In the genomic region with DNA sequence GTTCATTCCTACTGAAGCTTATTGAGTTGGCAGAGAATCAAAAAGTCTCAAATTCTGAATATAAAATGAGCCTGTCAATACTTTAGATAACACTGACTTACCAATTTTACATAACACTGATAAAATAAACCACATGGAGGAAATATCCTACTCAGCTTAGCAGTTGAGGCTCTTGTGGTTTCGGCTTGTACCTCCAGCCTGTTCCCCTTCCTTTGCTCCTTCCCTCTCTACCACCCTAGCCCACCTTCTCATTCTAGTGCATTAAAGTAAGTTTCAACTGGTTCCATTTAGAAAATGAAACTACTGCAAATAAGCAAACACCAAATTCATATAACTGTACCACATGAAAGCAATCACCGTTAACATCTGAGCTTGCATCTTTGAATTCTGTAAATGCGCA, we compare ENCODE assay signal across 18 mouse cellular contexts. TPM values are rescaled to one million over a fixed set of nuclear protein-coding genes. Genes with fewer than 3 reads are reported as not detected.
A peak's percentile ranks its signal among the peaks of the same experiment; 100 is the strongest.
DNase-seq lines count a peak whose midpoint lies in the region; ATAC-seq lines count a peak whose summit lies in the region.
"Had no signal": no experiment of that assay in that cellular context is flagged by ENCODE, and none has a peak within 500 bp of the region (broad histone marks: within the 10 kb centered on the region; RNA-seq: fewer than 3 reads in every experiment).

No protein-coding gene starts in this region.

- peak; percentile 87 for ATAC-seq in common myeloid progenitor, adult 5-6 weeks (replicated peaks; ENCODE audit: low read depth, poor library complexity, severe bottlenecking)
- peak; percentile 58 for ATAC-seq in inflammation-experienced regulatory T-cells, adult 6 months
- ATAC-seq: forebrain, embryonic 16.5 days; intestine, embryonic 15.5 days; Patski had no signal

- DNase-seq in thymus, postnatal 0 days (ENCODE audit: low spot score): peak; percentile 18
- DNase-seq in thymus, postnatal 10 days (ENCODE audit: low spot score in 2 of 2): no peak
- no peak for DNase-seq in embryo, embryonic 11 days
- DNase-seq in cerebellum, adult 8-10 months: no peak
- DNase-seq in left cerebral cortex, postnatal 25 days (ENCODE audit: low spot score in 2 of 2): no peak
- DNase-seq: adrenal gland, adult 8-10 months; adrenal gland, postnatal 36 days; cerebellum, adult 2 months; cerebellum, postnatal 14 days; gastrocnemius, postnatal 10 days; heart, adult 2 months; heart, postnatal 14 days had no signal

- intact Hi-C loops in left cerebral cortex, postnatal 25 days (cut with DNase I): no loop called here

RNA-seq across cellular contexts. Expression of a gene that starts 53.2 kb away (rescaled TPM):
- 1.7 and 2.0 TPM in 2 replicates for polyA plus RNA-seq in thymus, postnatal 0 days (2015; fragmentation: Nextera tagmentation; extraction: Ambion mirVana)
- total RNA-seq in common myeloid progenitor, adult 5-6 weeks (2017): 0.78 and 2.3 TPM in 2 replicates
- 1 to 10 TPM; 2.0 to 7.7 (median 6.2) TPM for polyA plus RNA-seq in inflammation-experienced regulatory T-cells, adult 6 months (2017; shearing (Covaris generic))
- 10 to 100 TPM; 36.6 to 41.0 TPM for total RNA-seq in left cerebral cortex, postnatal 25 days (2021)
- total RNA-seq: MEL had no signal

Comparison
In these comparisons a context has a peak if more than half of its experiments do, and no peak if none do; other contexts are left out.
1. RNA of a gene that starts 53.2 kb away (total RNA-seq): 36.6 to 41.0 TPM in left cerebral cortex, postnatal 25 days; 0.78 to 2.3 TPM in common myeloid progenitor, adult 5-6 weeks; every median in the first group is over 10 times any median in the second.